Mouse (Mus musculus) layer of hippocampus, adult 11-12 months (tissue): ENCODE data around the gene Ampd3.

Experiments used
- DNase-seq: peaks from one replicate; pipeline ENCODE4 v3.0.0; 2022; ENCODE audit warnings: low spot score

Ampd3 gene

GRCm38 (mm10) chr7:110770949-110771348 lies 2.9 kb downstream of the Ampd3 start:
- DNase-seq = no peak

DNA sequence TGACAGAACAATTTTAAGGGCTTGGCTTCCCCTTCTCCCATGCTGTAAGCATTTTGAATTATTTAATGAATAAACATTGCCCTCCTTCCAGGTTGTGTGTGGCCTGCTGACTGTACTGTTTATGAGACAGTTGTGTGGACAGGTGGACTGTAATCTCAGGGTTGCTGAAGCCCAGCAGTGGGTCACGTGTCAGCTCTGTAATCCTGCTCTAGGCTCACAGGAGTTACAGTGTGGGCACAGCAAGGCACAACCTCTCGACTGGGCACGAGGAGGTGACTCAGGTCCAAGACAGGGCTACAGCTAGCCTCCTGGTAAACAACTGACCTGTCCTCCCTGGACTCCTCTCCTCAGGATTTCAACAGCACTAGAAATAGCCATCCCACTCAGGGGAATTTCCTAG lies 4.3 kb downstream of the Ampd3 start:
- no peak for DNase-seq

- DNase-seq = peak; percentile 61
These were observed 5.4 kb downstream of the Ampd3 start for GRCm38 (mm10) chr7:110773204-110774002.

- peak; percentile 45 for DNase-seq
These were observed 6.1 kb downstream of the Ampd3 start for GRCm38 (mm10) chr7:110774077-110774476.

DNA sequence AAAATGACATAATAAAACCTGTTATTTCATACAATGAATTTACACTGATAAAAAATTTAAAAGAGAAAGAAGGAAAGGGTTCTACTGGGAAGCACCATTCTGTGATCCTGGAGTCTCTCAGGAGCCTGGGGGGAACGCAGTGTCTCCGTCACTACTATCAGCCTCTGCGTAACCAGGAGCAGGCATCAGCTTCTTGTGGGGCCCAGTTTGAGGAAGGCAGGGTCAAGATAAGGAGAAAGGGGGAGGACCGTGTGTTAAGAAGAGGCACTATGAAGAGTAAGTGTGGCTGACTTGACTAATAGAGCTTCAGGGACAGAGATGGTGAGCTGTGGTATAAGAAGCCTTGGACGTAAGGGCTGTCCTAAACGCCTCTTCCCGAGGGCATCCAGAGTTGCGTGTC lies 6.7 kb downstream of the Ampd3 start:
- DNase-seq = no peak

DNA sequence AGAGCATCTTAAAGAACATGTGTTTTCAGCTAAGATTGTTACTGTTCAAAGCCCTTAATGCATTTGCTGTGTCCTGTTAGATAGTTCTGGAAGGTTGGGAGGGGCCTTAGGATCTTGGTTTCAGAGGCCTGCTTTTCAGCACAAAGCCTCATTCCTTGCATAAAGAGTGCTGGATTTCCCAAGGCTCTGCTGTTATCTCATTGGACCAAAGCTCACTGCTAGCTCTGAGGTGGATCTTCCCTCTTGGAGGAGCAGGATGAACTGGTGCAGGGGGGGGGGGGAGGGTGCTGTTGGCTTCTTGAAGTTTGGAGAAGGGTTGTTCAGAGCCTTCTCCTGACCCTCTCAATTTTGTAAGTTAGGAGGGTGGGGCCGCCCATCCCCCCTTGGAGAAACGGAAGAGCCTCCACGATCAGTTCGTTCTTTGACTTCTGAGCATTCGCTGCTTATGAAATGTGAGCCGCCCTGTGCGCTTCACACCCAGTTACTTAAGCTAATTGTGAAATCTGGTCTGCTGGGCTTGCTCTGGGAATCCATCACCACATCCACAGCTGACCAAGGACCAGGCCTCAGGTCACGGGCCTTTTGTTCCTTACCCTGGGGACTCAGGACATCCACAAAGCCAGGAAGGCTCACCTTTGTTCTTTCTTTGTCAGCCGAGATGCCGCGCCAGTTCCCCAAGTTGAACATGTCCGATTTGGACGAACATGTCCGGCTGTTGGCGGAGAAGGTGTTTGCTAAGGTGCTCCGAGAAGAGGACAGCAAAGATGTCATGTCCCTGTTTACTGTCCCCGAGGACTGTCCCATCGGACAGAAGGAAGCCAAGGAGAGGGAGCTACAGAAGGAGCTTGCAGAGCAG lies 9.4 kb downstream of the Ampd3 start:
- no peak for DNase-seq

- no peak for DNase-seq
These were observed 10.9 kb downstream of the Ampd3 start for GRCm38 (mm10) chr7:110778933-110779332.

GRCm38 (mm10) chr7:110779605-110780111 lies 11.7 kb downstream of the Ampd3 start:
- peak; percentile 50 for DNase-seq

- no peak for DNase-seq
These were observed 12.5 kb downstream of the Ampd3 start for GRCm38 (mm10) chr7:110780520-110780919.

DNA sequence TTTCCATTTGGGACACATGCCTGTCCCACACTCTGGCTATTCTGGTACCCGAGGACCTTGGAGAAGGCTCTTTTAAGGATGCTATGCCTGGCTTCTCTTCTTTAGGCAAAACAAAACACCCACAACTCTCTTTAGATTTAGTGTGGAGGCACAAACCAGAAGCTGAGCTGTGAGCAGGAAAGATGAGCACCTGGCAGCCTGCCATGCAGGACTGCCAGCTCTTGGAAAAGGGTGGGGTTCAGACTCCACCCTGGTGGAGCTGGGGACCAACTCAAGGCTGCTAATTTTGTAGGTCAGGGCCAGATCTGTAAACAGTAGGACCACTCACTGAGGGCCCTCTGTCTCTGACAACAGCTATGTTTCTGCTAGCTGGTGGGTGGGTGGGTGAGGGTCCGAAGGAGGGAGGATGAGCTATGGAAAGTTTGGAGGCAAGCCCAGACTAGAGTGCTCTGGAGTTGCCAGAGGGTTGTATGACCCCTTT lies 13.3 kb downstream of the Ampd3 start:
- DNase-seq = peak; percentile 39

- DNase-seq = no peak
These were observed 14.1 kb downstream of the Ampd3 start for GRCm38 (mm10) chr7:110782135-110782534.

GRCm38 (mm10) chr7:110782845-110783478 lies 15.0 kb downstream of the Ampd3 start:
- no peak for DNase-seq

- DNase-seq = no peak
These were observed 17.0 kb downstream of the Ampd3 start for GRCm38 (mm10) chr7:110784965-110785364.

GRCm38 (mm10) chr7:110785741-110786146 lies 17.7 kb downstream of the Ampd3 start:
- no peak for DNase-seq

DNA sequence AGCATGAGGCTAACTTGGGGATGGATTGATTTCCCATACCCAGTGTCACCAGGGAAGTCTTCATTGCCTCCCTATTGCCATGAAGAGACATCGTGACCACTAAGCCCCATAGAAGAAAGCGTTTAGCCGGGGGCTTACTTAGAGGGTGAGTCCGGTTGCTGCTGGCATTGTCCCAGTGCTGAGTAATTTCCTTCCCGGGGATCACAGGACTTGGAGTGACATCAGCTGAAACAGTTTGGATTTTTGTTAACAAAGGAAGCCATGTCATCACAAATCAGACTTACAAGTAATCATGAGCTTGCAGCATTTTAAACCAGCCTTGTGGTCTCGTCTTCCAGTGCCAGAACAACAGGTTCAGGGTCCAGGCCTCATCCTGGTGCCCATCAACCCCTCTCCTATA lies 19.3 kb downstream of the Ampd3 start:
- DNase-seq = no peak

DNA sequence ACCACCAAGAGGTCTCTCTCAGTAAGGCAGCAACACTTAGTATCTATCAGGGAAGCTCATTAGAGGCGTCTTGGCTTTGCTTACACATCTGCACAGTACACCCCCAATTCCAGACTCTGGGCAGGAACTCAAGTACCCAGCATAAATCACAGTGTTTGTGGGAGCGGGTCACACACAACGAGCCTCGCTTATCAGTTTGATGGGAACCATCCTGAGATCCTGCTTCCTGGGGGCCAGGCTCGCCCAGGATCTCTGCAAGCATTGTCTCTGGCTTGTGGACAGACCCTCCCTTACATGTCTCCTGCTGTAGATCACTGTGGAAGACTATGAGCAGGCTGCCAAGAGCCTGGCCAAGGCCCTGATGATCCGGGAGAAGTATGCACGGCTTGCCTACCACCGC lies 22.9 kb downstream of the Ampd3 start:
- DNase-seq = no peak

DNA sequence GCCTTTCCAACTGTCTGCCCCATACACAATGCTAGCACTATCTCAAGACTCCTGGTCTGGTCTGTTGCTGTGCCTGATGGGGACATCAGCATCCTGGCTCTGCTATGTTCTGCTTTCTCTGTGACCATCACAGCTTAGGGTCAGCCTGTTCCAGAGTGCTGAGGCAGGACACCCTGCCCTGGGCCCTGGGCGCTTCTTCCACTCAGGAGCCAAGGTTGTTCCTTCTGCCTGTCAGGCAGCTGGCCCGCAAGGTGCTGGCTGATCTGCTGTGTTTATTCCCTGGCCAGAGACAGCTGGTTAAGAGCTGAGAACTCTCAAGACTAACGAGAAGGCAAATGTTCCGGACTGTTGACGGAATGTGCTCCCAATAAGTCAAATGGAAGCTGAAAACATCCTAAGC lies 24.2 kb downstream of the Ampd3 start:
- DNase-seq = no peak

DNA sequence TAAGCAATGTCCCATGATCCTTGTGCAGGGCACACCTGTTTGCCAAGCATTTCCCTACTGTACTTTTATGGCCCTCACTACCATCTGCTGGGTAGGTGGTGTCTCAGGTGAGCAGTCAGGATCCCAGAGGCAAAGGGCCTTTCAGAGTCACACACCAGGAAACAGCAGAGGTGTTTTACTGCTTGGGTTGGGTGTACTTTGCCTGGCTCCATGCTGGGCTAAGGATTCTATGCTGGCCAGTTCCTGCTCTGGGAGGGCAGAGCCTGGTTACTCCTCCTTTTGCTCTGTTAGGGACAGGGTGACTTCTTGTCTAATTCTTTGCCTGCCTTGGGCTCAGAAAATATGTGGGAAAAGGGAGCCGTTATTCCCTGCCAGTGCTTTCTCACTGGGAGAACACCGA lies 24.8 kb downstream of the Ampd3 start:
- DNase-seq = no peak

DNA sequence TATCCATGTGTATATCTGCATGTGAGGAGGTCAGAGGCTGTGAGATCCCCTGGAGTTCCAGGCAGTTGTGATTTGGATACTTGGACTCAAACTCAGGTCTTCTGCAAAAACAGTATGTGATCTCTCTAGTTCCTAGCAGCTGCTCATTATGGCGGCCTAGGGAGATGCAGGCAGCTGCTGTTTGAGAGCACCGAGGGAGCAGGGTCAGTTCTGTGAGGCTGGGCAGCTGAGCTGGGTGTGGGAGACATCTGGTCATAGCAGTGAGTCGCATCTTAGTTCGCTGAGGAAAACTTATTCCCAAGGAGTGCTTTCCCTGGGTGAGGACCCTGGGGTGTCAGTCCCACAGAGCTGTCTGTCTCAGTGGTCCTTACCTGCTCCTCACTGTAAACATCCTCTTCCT lies 26.7 kb downstream of the Ampd3 start:
- no peak for DNase-seq

DNA sequence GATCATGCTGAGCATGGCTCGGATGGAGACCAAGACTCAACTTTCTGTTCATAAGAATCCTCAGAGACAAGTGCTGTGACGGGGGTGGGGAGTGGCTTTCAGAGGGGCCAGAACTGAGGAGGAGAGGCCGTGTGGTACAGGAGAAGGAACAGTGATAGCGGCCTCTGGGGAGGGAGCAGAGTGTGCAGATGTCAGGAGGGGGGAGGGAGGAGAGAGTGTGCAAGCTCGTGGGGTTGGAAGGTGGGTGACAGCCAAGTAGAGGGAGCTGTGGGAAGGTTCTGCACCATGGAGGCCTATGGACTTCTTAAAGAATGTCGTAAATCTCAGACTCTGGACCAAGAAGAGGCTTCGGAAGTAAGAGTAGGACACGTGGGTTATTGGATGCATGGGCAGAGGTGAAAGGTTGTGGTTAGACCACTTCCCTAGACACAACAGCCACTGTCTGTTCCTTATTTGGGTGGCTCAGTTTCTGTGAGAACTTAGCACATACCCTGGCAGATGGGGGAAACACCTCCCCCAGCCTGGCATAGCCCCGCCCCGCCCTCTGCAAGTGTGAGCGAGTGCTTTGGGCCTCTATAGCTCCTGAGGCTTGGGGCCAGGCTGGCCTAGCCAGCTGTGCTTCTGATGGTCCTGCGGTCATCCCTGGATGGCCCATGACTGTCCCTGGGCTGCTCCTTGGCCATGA lies 28.5 kb downstream of the Ampd3 start:
- DNase-seq = peak; percentile 44

DNA sequence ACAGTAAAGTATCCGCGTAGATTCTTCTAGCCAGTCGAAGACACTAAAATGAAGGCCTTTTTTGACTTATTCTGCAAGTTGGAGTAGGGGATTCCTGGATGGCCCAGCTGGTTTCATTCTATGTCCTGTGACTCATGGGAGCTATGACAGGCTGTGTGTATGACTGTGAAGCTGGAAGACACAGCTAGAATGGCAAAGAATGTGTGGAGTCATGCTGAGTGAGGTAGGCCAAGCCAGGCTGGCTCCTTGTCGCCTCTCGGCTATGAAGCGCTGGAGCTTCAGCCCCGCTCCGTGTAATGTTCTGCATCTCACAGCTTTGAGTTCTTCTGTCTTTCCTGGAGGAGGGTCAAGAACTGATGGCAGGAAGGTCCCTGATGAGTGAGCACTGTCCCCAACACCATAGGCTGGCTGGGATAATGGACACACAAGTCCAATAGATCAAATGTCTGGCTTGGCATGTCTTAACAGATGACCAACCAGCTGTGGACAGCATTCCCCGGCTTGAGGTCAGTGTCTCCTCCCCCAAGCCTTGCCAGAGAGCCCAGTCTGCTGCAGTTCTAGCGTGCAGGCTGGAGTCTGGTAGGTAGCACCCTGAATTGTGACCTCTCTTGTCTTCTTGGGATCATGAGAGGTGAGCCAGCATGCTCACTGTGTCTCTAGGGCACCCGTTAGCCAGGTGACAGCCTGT lies 29.9 kb downstream of the Ampd3 start:
- no peak for DNase-seq
